Mouse (Mus musculus): ENCODE measurements at regions not wholly inside any gene's neighbourhood (a gene's known extent, or its start where the extent isn't known, plus 50 kb on each side); places are given as distances from the start of the nearest gene placed in this dataset.

DNA sequence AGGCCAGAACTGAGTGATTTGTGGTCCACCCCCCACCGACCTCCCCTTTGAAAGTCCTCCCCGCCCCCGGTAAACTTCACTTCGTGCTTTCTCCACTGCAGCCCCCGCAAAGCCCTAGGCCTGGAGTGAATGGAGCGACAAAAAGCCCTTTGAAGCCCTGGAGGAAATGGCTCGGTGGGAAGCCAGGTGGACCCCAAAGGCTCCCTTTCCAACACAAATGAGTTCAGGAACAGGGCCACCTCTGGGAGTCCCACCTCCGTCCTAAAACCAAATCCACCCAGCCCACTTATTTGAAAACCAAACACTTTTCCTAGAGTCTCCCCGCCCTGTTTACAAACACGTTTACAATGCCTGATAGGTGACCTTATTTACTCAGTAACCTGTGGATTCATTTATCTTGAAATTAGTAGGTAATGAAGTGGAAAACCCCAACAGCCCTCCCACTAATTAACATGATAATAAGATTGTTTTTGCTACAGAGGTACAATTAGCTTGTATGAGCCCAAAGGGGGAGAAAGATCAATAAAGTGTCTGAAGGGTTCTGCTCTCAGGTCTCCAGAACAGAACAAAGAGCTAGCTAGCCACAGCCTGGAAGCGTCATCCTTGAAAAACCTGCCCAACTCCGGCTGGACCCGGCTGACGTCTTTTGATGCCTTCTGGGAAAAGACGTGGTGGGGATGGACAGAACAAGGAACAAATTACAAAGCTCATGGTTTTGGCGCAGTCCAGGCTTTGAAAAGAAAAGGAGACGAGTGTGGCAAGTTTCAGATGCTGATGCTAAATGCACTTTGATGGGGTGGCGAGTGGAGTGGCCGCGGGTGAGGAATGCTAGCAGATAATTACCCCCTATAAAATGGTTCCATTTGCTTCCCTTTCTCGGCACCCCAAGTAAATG lies 422.6 kb upstream of the Nr2f2 start:
- ATAC-seq (ENCODE audit: low FRiP score) = 0 out of 2 replicates have a peak, but pooled peaks have one; percentile 40
- Histone ChIP-seq H3K4me3 (ENCODE audit: low read depth, low read length) (no peak overlapping the region), H3K27ac (ENCODE audit: low read depth, low read length) (no peak overlapping the region), H3K27me3 (ENCODE audit: control insufficient read depth, insufficient read depth, low read length) (no peaks in the 10 kb centered on the region; the same call in 1 of the 2 replicates), H3K36me3 (ENCODE audit: control insufficient read depth, insufficient read depth, low read length) (no peaks in the 10 kb centered on the region), H3K4me2 (peak overlapping the region; percentile 28; the same call in 1 of the 2 replicates), H3K9ac (ENCODE audit: low read length) (no peak overlapping the region), H3K9me3 (ENCODE audit: control insufficient read depth, low read length) (no peaks in the 10 kb centered on the region), H3K4me1 (ENCODE audit: control insufficient read depth, insufficient read depth, low read length) (peaks cover 8% of the 10 kb centered on the region; the same call in 1 of the 2 replicates)
- peak; percentile 91 for DNase-seq (ENCODE audit: low spot score, missing footprints)
- WGBS = 2% methylated on average over 21 of the region's 21 CpGs

DNA sequence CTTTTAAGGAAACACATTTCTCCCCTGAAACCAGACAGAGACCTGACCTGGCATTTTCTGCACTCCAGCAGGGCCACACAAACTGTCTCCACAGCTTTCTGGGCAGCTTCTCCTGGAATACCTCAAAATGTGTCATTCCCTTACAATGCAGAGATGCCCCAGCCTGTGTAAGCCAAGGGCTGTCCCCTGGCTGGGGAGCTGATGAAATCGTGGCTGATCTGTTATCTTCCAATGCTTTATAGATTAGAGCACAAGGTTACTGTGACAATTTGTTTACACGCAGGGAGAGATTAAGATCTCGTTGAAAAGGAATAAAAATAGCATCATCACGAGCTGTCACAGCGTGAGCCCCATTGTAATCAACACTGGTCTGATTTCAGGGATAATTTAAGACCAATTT lies 421.4 kb upstream of the Nr2f2 start:
- no peaks in the 10 kb centered on the region for H3K36me3 ChIP-seq (ENCODE audit: control insufficient read depth, insufficient read depth, low read length)
- H3K4me2 ChIP-seq = no peak overlapping the region
- 12% methylated on average over 5 of the region's 5 CpGs for WGBS
- no peaks in the 10 kb centered on the region for H3K9me3 ChIP-seq (ENCODE audit: control insufficient read depth, low read length)
- H3K4me1 ChIP-seq (ENCODE audit: control insufficient read depth, insufficient read depth, low read length) = peaks cover 8% of the 10 kb centered on the region; the same call in 1 of the 2 replicates
- H3K4me3 ChIP-seq (ENCODE audit: low read depth, low read length) = no peak overlapping the region
- H3K27ac ChIP-seq (ENCODE audit: low read depth, low read length) = no peak overlapping the region
- DNase-seq (ENCODE audit: low spot score, missing footprints) = peak; percentile 73
- H3K27me3 ChIP-seq (ENCODE audit: control insufficient read depth, insufficient read depth, low read length) = no peaks in the 10 kb centered on the region; the same call in 1 of the 2 replicates
- ATAC-seq (ENCODE audit: low FRiP score) = no peak
- H3K9ac ChIP-seq (ENCODE audit: low read length) = no peak overlapping the region

DNA sequence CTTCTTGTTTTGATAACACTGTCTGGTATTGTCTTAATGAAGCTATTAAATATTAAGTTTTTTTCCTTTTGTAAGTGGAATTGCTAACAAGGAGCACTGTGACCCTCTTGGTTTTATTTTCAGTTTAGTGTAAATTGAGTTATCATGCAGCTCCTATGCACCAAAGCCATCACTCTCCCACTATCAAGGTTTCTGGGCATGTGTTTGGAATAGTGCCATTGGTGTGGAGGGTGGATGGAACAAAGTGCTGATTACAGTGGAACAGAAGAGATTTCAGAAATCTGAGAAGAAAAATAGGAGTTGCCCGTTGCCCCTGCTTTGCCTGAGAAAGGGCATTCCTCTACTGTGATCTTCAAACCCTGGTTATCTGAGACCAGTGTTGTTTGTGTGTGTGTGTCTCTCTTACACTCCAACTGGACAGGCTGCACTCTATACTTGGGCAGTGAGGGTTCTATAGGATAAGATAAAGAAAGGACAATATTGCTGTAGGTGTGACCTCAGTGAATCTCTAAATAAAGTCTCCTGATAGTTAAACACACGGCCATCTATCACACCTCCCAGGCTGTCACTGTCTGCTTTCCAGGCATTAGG lies 414.3 kb upstream of the Nr2f2 start:
- DNase-seq (ENCODE audit: low spot score, missing footprints) (no peak), ATAC-seq (ENCODE audit: low FRiP score) (no peak)
- Histone ChIP-seq H3K36me3 (ENCODE audit: control insufficient read depth, insufficient read depth, low read length) (no peaks in the 10 kb centered on the region), H3K4me3 (ENCODE audit: low read depth, low read length) (no peak overlapping the region), H3K9ac (ENCODE audit: low read length) (no peak overlapping the region), H3K27ac (ENCODE audit: low read depth, low read length) (no peak overlapping the region), H3K4me2 (no peak overlapping the region), H3K4me1 (ENCODE audit: control insufficient read depth, insufficient read depth, low read length) (peaks cover 3% of the 10 kb centered on the region; the same call in 1 of the 2 replicates), H3K9me3 (ENCODE audit: control insufficient read depth, low read length) (no peaks in the 10 kb centered on the region), H3K27me3 (ENCODE audit: control insufficient read depth, insufficient read depth, low read length) (no peaks in the 10 kb centered on the region; the same call in 1 of the 2 replicates)
- WGBS = 84% methylated on average over 2 of the region's 2 CpGs

DNA sequence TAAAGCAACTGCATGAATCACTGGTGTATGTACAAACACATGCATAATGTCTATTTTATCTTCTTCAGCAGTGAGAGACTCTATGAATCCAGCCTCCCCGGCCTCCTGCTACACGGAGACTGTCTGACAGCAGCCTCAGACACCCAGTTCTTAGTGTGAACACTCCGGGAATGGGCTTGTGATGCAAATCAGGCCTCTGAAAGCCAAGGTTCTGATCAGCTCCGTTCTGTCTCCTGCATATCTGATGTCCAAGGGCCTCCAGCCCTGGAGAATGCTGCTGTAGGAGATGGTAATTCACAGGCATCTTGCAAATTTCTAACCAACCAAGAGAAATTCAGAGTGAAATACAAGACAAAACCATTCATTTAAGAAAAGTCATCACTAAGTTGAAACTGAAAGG lies 411.2 kb upstream of the Nr2f2 start:
- Histone ChIP-seq H3K27ac (ENCODE audit: low read depth, low read length) (no peak overlapping the region), H3K9me3 (ENCODE audit: control insufficient read depth, low read length) (no peaks in the 10 kb centered on the region), H3K4me2 (no peak overlapping the region), H3K27me3 (ENCODE audit: control insufficient read depth, insufficient read depth, low read length) (no peaks in the 10 kb centered on the region), H3K9ac (ENCODE audit: low read length) (no peak overlapping the region), H3K4me1 (ENCODE audit: control insufficient read depth, insufficient read depth, low read length) (peaks cover 3% of the 10 kb centered on the region; the same call in 1 of the 2 replicates), H3K4me3 (ENCODE audit: low read depth, low read length) (no peak overlapping the region), H3K36me3 (ENCODE audit: control insufficient read depth, insufficient read depth, low read length) (no peaks in the 10 kb centered on the region)
- 13% methylated on average over 4 of the region's 4 CpGs for WGBS
- ATAC-seq (ENCODE audit: low FRiP score) (peak; percentile 77), DNase-seq (ENCODE audit: low spot score, missing footprints) (peak; percentile 86)

DNA sequence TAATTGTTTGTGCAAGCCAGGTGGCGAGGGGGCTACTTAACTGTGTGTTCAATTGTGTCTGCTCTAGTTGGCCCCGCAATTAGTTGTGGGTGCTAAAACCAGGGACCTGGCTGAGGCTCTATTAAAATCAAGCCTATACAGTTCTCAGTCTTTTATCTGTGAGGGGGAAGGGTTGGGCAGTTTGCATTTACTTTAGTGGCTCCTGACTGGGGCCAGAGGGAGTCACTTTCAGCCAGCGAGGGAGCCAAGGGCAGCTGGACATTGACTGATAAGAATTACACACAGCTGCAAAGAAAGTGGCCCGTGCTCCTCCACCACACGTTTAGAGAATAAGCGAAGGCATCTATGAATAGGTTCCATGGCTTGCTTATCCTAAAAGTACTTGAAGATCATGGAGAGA lies 403.1 kb upstream of the Nr2f2 start:
- no peak overlapping the region for H3K4me2 ChIP-seq
- no peaks in the 10 kb centered on the region for H3K9me3 ChIP-seq (ENCODE audit: control insufficient read depth, low read length)
- H3K27ac ChIP-seq (ENCODE audit: low read depth, low read length) = no peak overlapping the region
- 84% methylated on average over 6 of the region's 6 CpGs for WGBS
- H3K36me3 ChIP-seq (ENCODE audit: control insufficient read depth, insufficient read depth, low read length) = no peaks in the 10 kb centered on the region
- no peak overlapping the region for H3K4me3 ChIP-seq (ENCODE audit: low read depth, low read length)
- no peak for ATAC-seq (ENCODE audit: low FRiP score)
- H3K9ac ChIP-seq (ENCODE audit: low read length) = no peak overlapping the region
- peak; percentile 76 for DNase-seq (ENCODE audit: low spot score, missing footprints)
- H3K27me3 ChIP-seq (ENCODE audit: control insufficient read depth, insufficient read depth, low read length) = no peaks in the 10 kb centered on the region
- H3K4me1 ChIP-seq (ENCODE audit: control insufficient read depth, insufficient read depth, low read length) = no peaks in the 10 kb centered on the region

DNA sequence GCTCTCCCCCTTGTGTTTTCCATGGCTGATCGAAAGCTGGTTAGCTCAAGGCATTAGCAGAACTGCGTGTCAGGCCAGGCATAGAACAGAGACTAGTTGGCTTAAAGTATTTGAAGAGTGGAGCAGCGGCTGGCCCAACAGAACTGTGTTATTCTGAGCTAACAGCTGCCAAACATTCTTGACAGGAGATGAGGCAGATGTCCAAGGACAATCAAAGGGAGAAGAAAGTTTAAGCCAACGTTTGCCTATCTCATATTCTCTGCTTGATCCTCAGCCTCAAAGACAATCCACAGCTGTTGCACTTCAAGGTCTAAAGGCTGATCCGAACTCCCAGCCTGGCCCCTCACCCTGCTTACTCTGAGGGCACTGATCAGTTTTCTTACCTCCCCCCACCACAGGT lies 401.2 kb upstream of the Nr2f2 start:
- no peaks in the 10 kb centered on the region for H3K4me1 ChIP-seq (ENCODE audit: control insufficient read depth, insufficient read depth, low read length)
- H3K36me3 ChIP-seq (ENCODE audit: control insufficient read depth, insufficient read depth, low read length) = no peaks in the 10 kb centered on the region
- ATAC-seq (ENCODE audit: low FRiP score) (no peak), DNase-seq (ENCODE audit: low spot score, missing footprints) (peak; percentile 62)
- H3K27me3 ChIP-seq (ENCODE audit: control insufficient read depth, insufficient read depth, low read length) = no peaks in the 10 kb centered on the region
- H3K9ac ChIP-seq (ENCODE audit: low read length) = no peak overlapping the region
- no peaks in the 10 kb centered on the region for H3K9me3 ChIP-seq (ENCODE audit: control insufficient read depth, low read length)
- 60% methylated on average over 5 of the region's 5 CpGs for WGBS
- H3K4me3 ChIP-seq (ENCODE audit: low read depth, low read length) = no peak overlapping the region
- H3K4me2 ChIP-seq = no peak overlapping the region
- H3K27ac ChIP-seq (ENCODE audit: low read depth, low read length) = no peak overlapping the region

DNA sequence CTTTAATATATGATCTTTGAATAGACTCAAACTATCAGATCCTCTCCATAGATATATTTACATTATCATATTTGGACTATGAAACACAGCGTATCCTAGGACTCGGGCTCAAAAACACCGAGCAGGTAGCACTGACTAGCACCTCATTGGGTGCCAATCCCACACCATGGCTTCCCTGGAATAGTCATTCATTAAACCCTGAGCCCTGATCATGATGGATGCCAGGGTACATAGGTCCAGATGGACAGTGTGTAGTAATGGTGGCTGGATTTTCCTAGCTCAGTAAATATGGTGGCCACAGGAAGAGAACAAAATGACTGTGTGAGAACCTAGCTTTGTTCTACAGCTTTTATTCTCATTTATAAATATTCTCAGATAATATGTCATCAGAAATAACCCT lies 390.1 kb upstream of the Nr2f2 start:
- peaks cover 3% of the 10 kb centered on the region; the same call in 1 of the 2 replicates for H3K9me3 ChIP-seq (ENCODE audit: control insufficient read depth, low read length)
- H3K4me3 ChIP-seq (ENCODE audit: low read depth, low read length) = no peak overlapping the region
- no peak overlapping the region for H3K9ac ChIP-seq (ENCODE audit: low read length)
- no peak overlapping the region for H3K4me2 ChIP-seq
- H3K27me3 ChIP-seq (ENCODE audit: control insufficient read depth, insufficient read depth, low read length) = peaks cover 25% of the 10 kb centered on the region
- DNase-seq (ENCODE audit: low spot score, missing footprints) = no peak
- ATAC-seq (ENCODE audit: low FRiP score) = no peak
- H3K36me3 ChIP-seq (ENCODE audit: control insufficient read depth, insufficient read depth, low read length) = no peaks in the 10 kb centered on the region
- no peaks in the 10 kb centered on the region; the same call in 1 of the 2 replicates for H3K4me1 ChIP-seq (ENCODE audit: control insufficient read depth, insufficient read depth, low read length)
- no peak overlapping the region for H3K27ac ChIP-seq (ENCODE audit: low read depth, low read length)
- 98% methylated on average over 3 of the region's 3 CpGs for WGBS

DNA sequence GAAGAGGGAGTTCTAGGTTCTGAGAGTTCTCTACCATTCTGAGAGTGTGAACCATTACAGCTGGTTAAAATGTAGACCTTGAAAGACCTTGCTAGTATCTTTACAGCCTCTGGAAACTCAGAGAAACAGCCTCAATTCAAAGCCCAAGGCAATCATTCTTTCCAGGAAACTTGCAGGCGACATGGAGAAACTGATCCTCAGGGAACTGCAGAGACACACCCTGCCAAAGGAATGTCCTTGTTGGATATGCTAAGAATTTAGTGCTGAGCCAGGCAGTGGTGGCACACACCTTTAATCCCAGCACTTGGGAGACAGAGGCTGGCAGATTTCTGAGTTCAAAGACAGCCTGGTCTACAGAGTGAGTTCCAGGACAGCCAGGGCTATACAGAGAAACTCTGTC lies 388.3 kb upstream of the Nr2f2 start:
- Histone ChIP-seq H3K27ac (ENCODE audit: low read depth, low read length) (no peak overlapping the region), H3K4me1 (ENCODE audit: control insufficient read depth, insufficient read depth, low read length) (no peaks in the 10 kb centered on the region; the same call in 1 of the 2 replicates), H3K27me3 (ENCODE audit: control insufficient read depth, insufficient read depth, low read length) (peaks cover 32% of the 10 kb centered on the region), H3K36me3 (ENCODE audit: control insufficient read depth, insufficient read depth, low read length) (no peaks in the 10 kb centered on the region), H3K4me3 (ENCODE audit: low read depth, low read length) (no peak overlapping the region), H3K9ac (ENCODE audit: low read length) (no peak overlapping the region), H3K9me3 (ENCODE audit: control insufficient read depth, low read length) (peaks cover 3% of the 10 kb centered on the region; the same call in 1 of the 2 replicates), H3K4me2 (no peak overlapping the region)
- 91% methylated on average over 1 of the region's 1 CpGs for WGBS
- DNase-seq (ENCODE audit: low spot score, missing footprints) (peak; percentile 17), ATAC-seq (ENCODE audit: low FRiP score) (no peak)

DNA sequence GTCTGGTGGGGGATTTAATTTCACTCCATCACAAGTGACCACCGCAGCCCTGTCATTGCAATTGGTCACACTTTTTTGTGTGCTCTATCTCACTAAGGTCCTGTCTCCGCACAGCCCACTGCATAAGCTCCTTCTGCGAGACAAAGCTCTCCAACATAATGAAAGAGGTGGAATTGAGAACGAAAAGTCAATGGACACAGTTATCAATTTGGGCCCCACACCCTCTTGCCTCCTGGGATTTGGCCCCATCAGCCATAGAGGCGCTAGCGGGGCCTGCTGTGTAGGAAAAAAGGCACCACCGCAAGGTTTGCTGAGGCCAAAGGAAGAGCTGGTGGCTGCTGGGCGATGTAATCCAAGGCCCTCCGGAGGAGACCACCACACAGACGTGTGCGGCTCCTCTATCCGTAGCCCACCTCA lies 386.3 kb upstream of the Nr2f2 start:
- Histone ChIP-seq H3K4me2 (no peak overlapping the region), H3K4me1 (ENCODE audit: control insufficient read depth, insufficient read depth, low read length) (no peaks in the 10 kb centered on the region; the same call in 1 of the 2 replicates), H3K9ac (ENCODE audit: low read length) (no peak overlapping the region), H3K36me3 (ENCODE audit: control insufficient read depth, insufficient read depth, low read length) (no peaks in the 10 kb centered on the region), H3K27ac (ENCODE audit: low read depth, low read length) (no peak overlapping the region), H3K4me3 (ENCODE audit: low read depth, low read length) (no peak overlapping the region), H3K27me3 (ENCODE audit: control insufficient read depth, insufficient read depth, low read length) (peaks cover 40% of the 10 kb centered on the region), H3K9me3 (ENCODE audit: control insufficient read depth, low read length) (peaks cover 3% of the 10 kb centered on the region; the same call in 1 of the 2 replicates)
- 40% methylated on average over 12 of the region's 12 CpGs for WGBS
- DNase-seq (ENCODE audit: low spot score, missing footprints) = peak; percentile 94
- peak; percentile 95 for ATAC-seq (ENCODE audit: low FRiP score)

All from midbrain, embryonic 11.5 days (tissue).